Mouse (Mus musculus) G1E (cell line): ENCODE data around the gene Btbd11. TPM values are rescaled to one million over a fixed set of nuclear protein-coding genes. Genes with fewer than 3 reads are reported as not detected.

Experiments
- ATAC-seq: 2 replicates; pipeline ENCODE4 v1.8.0; 2016; ENCODE audit warnings: mild to moderate bottlenecking; ENCODE audit not compliant: insufficient number of reproducible peaks, poor library complexity, low FRiP score, severe bottlenecking; ENCODE audit errors: extremely low read depth
- DNase-seq: peaks from one replicate; pipeline ENCODE4 v3.0.0; 2012; ENCODE audit warnings: low spot score
- H3K27me3 ChIP-seq: 2 replicates; pipeline ENCODE4 v1.6.1; 2012; ENCODE audit warnings: mild to moderate bottlenecking, low read length, inconsistent platforms; ENCODE audit not compliant: insufficient read depth
- H3K36me3 ChIP-seq: replicated peaks from 2 replicates; pipeline ENCODE3; 2012; ENCODE audit warnings: mild to moderate bottlenecking, inconsistent platforms
- H3K4me1 ChIP-seq: 2 replicates; pipeline ENCODE4 v1.6.1; 2012; ENCODE audit warnings: low read depth, low read length, inconsistent platforms, mixed read lengths; ENCODE audit not compliant: insufficient read depth
- H3K4me3 ChIP-seq: 2 replicates; pipeline ENCODE4 v1.5.1; 2012; ENCODE audit warnings: low read depth, mild to moderate bottlenecking, inconsistent platforms, low read length, moderate library complexity, mixed read lengths
- H3K9me3 ChIP-seq: replicated peaks from 2 replicates; pipeline ENCODE4 v1.6.1; 2012; ENCODE audit warnings: inconsistent platforms
- CTCF ChIP-seq: IDR thresholded peaks from 2 replicates; pipeline ENCODE4 v1.5.1; 2012; ENCODE audit warnings: low read depth, low read length, inconsistent platforms, mixed read lengths
- GATA1 ChIP-seq: IDR thresholded peaks from 2 replicates; pipeline ENCODE4 v1.6.1; 2012; ENCODE audit warnings: borderline replicate concordance, low read length, inconsistent platforms, mixed read lengths
- GATA2 ChIP-seq: IDR thresholded peaks from 2 replicates; pipeline ENCODE4 v1.6.1; 2012; ENCODE audit warnings: low read depth, low read length, inconsistent platforms, borderline replicate concordance
- POLR2AphosphoS5 ChIP-seq: IDR thresholded peaks from 2 replicates; pipeline ENCODE4 v1.6.1; 2012; ENCODE audit warnings: low read depth, low read length, inconsistent platforms; ENCODE audit not compliant: insufficient replicate concordance
- TAL1 ChIP-seq: conservative IDR thresholded peaks from 2 replicates; pipeline ENCODE4 v1.6.1; 2012; ENCODE audit warnings: low read depth, low read length, inconsistent platforms, mixed read lengths
- polyA plus RNA-seq: library from polyadenylated mRNA; stranded (reverse); fragments of >175 nt; gene quantifications from 2 replicates; pipeline ENCODE4 v1.2.3, GENCODE M21; 2012
- total RNA-seq, 2 experiments: library from RNA; stranded (forward) in 1 of 2; stranded (reverse) in 1 of 2; fragments of 200-1000 nt in 1 of 2; fragments of >200 nt in 1 of 2; fragmentation: Nextera tagmentation in 1 of 2; gene quantifications; 2 replicates each; pipeline ENCODE4 v1.2.3; 2014 to 2017

The Btbd11 gene
- total and polyA plus RNA-seq, 3 experiments: 0.16 TPM; not detected in 2

- H3K27me3 ChIP-seq: no peaks in the 10 kb centered on the region
- no peaks in the 10 kb centered on the region for H3K36me3 ChIP-seq
- TF ChIP-seq GATA2: no peak
- TF ChIP-seq CTCF: no peak
- TF ChIP-seq POLR2AphosphoS5: no peak
- no peak for TF ChIP-seq TAL1
- no peak for TF ChIP-seq GATA1
- peak overlapping the region; percentile 35; the same call in 1 of the 2 replicates for H3K4me3 ChIP-seq
- no peaks in the 10 kb centered on the region for H3K4me1 ChIP-seq
- H3K9me3 ChIP-seq: peaks cover 85% of the 10 kb centered on the region
- DNase-seq: no peak
- ATAC-seq: no peak
These were observed 831 bp downstream of the Btbd11 start for GRCm38 (mm10) chr10:85387219-85388070.

GRCm38 (mm10) chr10:85388071-85388750 is 1.6 kb downstream of the Btbd11 start:
- no peak for DNase-seq
- H3K4me1 ChIP-seq: no peaks in the 10 kb centered on the region
- peak overlapping the region; percentile 35; the same call in 1 of the 2 replicates for H3K4me3 ChIP-seq
- ATAC-seq: no peak
- peaks cover 87% of the 10 kb centered on the region for H3K9me3 ChIP-seq
- H3K36me3 ChIP-seq: no peaks in the 10 kb centered on the region
- TF ChIP-seq TAL1 (no peak), GATA2 (no peak), GATA1 (no peak), CTCF (no peak), POLR2AphosphoS5 (no peak)
- no peaks in the 10 kb centered on the region for H3K27me3 ChIP-seq

GRCm38 (mm10) chr10:85388751-85389115 is 2.1 kb downstream of the Btbd11 start:
- ATAC-seq: no peak
- Histone ChIP-seq H3K9me3 (peaks cover 90% of the 10 kb centered on the region), H3K27me3 (no peaks in the 10 kb centered on the region), H3K4me1 (no peaks in the 10 kb centered on the region), H3K4me3 (no peak overlapping the region), H3K36me3 (no peaks in the 10 kb centered on the region)
- DNase-seq: no peak
- no peak for TF ChIP-seq GATA2

GRCm38 (mm10) chr10:85389286-85390139 is 2.9 kb downstream of the Btbd11 start:
- ATAC-seq: no peak
- H3K36me3 ChIP-seq: no peaks in the 10 kb centered on the region
- no peaks in the 10 kb centered on the region for H3K4me1 ChIP-seq
- peaks cover 86% of the 10 kb centered on the region for H3K9me3 ChIP-seq
- TF ChIP-seq GATA2 (no peak), GATA1 (no peak), POLR2AphosphoS5 (no peak), TAL1 (no peak)
- DNase-seq: no peak
- H3K27me3 ChIP-seq: no peaks in the 10 kb centered on the region
- H3K4me3 ChIP-seq: no peak overlapping the region

GRCm38 (mm10) chr10:85393016-85393415 is 6.4 kb downstream of the Btbd11 start:
- no peak for ATAC-seq
- H3K27me3 ChIP-seq: no peaks in the 10 kb centered on the region
- DNase-seq: no peak
- no peak for TF ChIP-seq POLR2AphosphoS5
- no peak for TF ChIP-seq GATA1
- TF ChIP-seq GATA2: no peak
- TF ChIP-seq TAL1: no peak
- no peak for TF ChIP-seq CTCF
- no peaks in the 10 kb centered on the region for H3K36me3 ChIP-seq
- peaks cover 74% of the 10 kb centered on the region for H3K9me3 ChIP-seq
- no peaks in the 10 kb centered on the region for H3K4me1 ChIP-seq
- H3K4me3 ChIP-seq: no peak overlapping the region

GRCm38 (mm10) chr10:85394558-85394957 is 7.9 kb downstream of the Btbd11 start:
- Histone ChIP-seq H3K4me3 (no peak overlapping the region), H3K9me3 (peaks cover 73% of the 10 kb centered on the region), H3K27me3 (no peaks in the 10 kb centered on the region), H3K36me3 (no peaks in the 10 kb centered on the region), H3K4me1 (no peaks in the 10 kb centered on the region)
- no peak for ATAC-seq
- no peak for DNase-seq
- TF ChIP-seq GATA1 (no peak), TAL1 (no peak), POLR2AphosphoS5 (no peak), GATA2 (no peak), CTCF (no peak)
